Mouse (Mus musculus) limb, embryonic 12.5 days (tissue): Measurements from ENCODE around the gene Rdm1. TPM values are rescaled to one million over a fixed set of nuclear protein-coding genes. Genes with fewer than 3 reads are reported as not detected.
"Not testable (repeated sequence)": the region's sequence is repeated elsewhere in the genome, so short reads cannot be mapped to it uniquely, and the experiment has no call there.

Experiments
- ATAC-seq: fragments of 200-750 bp; cut with Nextera tagmentation; 2 replicates; pipeline ENCODE4 v1.8.0; 2017; ENCODE audit warnings: low read depth, moderate TSS enrichment; ENCODE audit not compliant: insufficient number of reproducible peaks, insufficient read depth, low FRiP score, low TSS enrichment
- H3K27ac ChIP-seq: fragments of 300-500 bp; sonication (generic); 2 replicates; pipeline ENCODE4 v1.5.1; 2016; ENCODE audit warnings: mild to moderate bottlenecking, moderate library complexity
- H3K27me3 ChIP-seq: fragments of 300-500 bp; sonication (generic); 2 replicates; pipeline ENCODE4 v1.6.1; 2016; ENCODE audit warnings: mild to moderate bottlenecking, moderate library complexity
- H3K36me3 ChIP-seq: fragments of 300-500 bp; sonication (generic); 2 replicates; pipeline ENCODE4 v1.6.1; 2016; ENCODE audit warnings: mild to moderate bottlenecking, moderate library complexity
- H3K4me1 ChIP-seq: fragments of 300-500 bp; sonication (generic); replicated peaks from 2 replicates; pipeline ENCODE4 v1.6.1; 2016
- H3K4me2 ChIP-seq: fragments of 300-500 bp; sonication (generic); 2 replicates; pipeline ENCODE4 v1.6.1; 2016; ENCODE audit warnings: mild to moderate bottlenecking, moderate library complexity
- H3K4me3 ChIP-seq: fragments of 300-500 bp; sonication (generic); replicated peaks from 2 replicates; pipeline ENCODE4 v1.5.1; 2016; ENCODE audit warnings: mild to moderate bottlenecking
- H3K9ac ChIP-seq: fragments of 300-500 bp; sonication (generic); replicated peaks from 2 replicates; pipeline ENCODE4 v1.6.1; 2016; ENCODE audit warnings: mild to moderate bottlenecking, moderate library complexity
- H3K9me3 ChIP-seq: fragments of 300-500 bp; sonication (generic); 2 replicates; pipeline ENCODE4 v1.6.1; 2016; ENCODE audit warnings: mild to moderate bottlenecking, moderate library complexity
- WGBS: fragments of 180-500 bp; shearing (Covaris S2); methylation state at CpG from one replicate; pipeline ENCODE4 v1.1.7; 2016; 5-methylcytosine and 5-hydroxymethylcytosine counted together
- polyA plus RNA-seq: library from polyadenylated mRNA; unstranded; fragments of >200 nt; fragmentation: Nextera tagmentation; extraction: Ambion mirVana; gene quantifications from 2 replicates; pipeline ENCODE4 v1.2.1, GENCODE M21; 2016

Gene Rdm1
- polyA plus RNA-seq = 37.0 and 37.8 TPM in 2 replicates

DNA sequence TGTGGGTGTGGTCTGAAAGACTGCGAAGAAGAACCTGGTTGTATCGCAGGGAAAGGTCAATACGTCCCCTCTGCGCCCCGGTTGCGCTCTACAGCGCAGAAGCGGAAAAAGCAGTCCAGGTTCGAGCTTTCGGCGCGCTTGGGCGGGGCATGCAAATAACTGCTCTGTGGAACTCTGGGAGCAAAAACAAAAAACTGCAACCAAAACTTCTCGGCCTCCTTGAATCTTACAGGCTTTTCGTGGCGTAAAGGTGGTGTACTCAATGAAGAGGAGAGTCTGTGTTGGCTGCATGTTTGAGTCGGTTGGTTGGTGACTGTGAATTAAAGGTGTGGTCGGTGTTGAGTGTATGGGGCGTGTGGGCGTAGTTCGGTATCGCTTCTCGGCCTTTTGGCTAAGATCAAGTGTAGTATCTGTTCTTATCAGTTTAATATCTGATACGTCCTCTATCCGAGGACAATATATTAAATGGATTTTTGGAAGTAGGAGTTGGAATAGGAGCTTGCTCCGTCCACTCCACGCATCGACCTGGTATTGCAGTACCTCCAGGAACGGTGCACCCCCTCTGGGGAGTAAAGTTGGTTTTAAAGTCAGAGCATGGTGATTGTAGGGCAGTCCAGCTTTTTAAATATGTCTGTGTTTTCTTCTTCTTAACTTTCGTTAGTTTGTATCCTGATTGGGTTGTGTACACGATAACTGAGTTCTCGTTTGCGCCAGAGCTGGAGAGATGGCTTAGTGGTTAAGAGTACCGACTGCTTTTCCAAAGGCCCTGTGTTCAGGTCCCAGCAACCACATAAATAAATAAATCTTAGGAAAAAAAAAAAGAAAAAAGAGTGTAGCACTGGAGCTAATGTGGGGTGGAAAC lies at the start of gene Rdm1:
Rdm1 (plus strand) TSS at position 201 of the 862 bp plus-strand sequence.
- WGBS = under 1% methylated on average over 34 of the region's 34 CpGs
- ATAC-seq = peak; percentile 93

DNA sequence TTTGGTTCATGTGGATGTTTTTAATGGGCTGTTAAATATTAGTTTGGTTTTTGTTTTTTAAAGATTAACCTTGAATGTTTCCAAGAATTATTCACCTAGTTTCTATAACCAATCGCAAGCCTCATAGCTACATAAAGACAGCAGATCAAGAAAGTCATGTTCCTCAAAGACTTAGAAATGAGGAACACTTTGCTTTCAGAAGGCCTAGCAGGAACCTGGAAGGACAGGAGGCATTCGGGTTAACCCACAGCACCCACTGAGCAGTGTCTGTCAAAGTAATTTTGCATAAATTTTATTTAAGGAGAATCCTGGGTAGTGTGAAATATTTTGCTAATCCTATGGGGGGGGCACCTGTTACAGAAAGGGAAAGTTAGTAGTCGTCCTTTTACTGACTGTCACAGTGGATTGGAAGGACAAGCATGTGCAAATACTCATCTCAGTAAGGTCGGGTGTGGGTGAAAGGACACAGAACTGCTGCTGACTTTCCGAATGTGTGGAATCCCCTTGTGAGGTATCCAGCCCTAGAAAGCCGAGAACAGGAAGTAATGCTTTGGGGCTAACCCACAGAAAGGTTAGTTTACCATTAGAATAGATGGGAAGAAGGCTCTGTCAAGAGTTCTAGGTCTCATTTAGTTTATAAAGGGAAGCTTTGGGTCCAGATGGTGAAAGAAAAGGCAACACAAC lies 45.8 kb upstream of the Rdm1 start:
- Histone ChIP-seq H3K4me1 (peaks cover 9% of the 10 kb centered on the region), H3K4me3 (no peak overlapping the region), H3K4me2 (no peak overlapping the region), H3K27ac (no peak overlapping the region), H3K36me3 (peaks cover 51% of the 10 kb centered on the region), H3K9me3 (no peaks in the 10 kb centered on the region), H3K27me3 (no peaks in the 10 kb centered on the region), H3K9ac (no peak overlapping the region)
- 75% methylated on average over 6 of the region's 6 CpGs for WGBS
- ATAC-seq = no peak

More for the DNA sequence above, at the start of gene Rdm1:
- Histone ChIP-seq H3K27me3 (no peaks in the 10 kb centered on the region), H3K4me2 (peak within 1 kb of the TSS; percentile 64), H3K9me3 (no peaks in the 10 kb centered on the region), H3K4me1 (0 out of 2 replicates have a peak, but pooled peaks cover 2% of the 10 kb centered on the region), H3K36me3 (no peaks in the 10 kb centered on the region), H3K4me3 (peak within 1 kb of the TSS; percentile 50), H3K9ac (peak within 1 kb of the TSS; percentile 76), H3K27ac (peak within 1 kb of the TSS; percentile 99)

DNA sequence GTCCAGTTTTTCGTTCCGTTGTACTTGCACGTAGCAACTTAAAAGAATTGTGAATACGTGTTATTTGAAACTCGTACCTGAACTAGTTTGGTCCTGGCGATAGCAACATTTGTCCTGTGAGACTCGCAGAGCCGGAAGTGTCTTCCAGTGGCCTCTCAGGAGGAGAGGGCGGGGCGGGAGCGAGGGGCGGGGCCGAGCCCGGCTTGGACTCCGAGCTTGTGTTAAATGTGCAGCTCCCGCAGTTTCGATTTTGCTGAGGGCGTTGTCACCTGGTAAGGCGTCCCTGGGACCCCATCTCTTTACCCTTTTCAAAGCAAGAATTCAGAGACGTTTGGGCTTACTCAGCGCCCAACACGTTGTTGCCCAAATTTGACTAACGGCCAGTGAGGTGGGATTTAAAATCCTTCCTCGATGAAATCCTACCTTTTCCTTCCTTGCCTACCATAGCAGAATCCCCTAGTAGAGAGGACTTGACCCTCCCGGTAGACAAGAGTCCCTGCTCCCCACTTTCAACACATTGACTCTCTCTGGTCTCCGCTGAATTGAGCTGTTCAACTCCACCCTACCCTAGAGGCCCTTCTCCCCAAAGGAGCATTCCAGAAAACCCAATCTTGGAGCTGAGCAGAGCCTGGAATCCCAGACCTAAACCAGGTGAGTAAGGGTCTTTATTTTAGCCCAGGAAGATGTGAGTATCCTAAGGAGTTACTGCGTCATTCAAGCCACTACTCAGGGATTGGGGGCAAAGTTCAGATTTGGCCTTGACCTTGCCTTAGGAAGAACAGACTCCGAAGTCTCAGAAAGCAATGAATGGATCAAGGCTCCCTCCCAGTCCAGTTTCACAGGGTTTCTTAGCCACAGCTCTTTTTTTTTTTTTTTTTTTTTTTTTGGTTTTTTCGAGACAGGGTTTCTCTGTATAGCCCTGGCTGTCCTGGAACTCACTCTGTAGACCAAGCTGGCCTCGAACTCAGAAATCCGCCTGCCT lies 44.6 kb upstream of the Rdm1 start, which contains the start of gene Tmem106a:
Tmem106a (plus strand) TSS at position 189 of the 982 bp plus-strand sequence.
- no peak for ATAC-seq
- H3K4me1 ChIP-seq = peaks cover 9% of the 10 kb centered on the region
- H3K27me3 ChIP-seq = no peaks in the 10 kb centered on the region
- peak within 1 kb of the TSS; percentile 52 for H3K9ac ChIP-seq
- H3K9me3 ChIP-seq = no peaks in the 10 kb centered on the region
- peak within 1 kb of the TSS; percentile 59 for H3K4me2 ChIP-seq
- H3K27ac ChIP-seq = no peak within 1 kb of the TSS
- H3K36me3 ChIP-seq = peaks cover 43% of the 10 kb centered on the region
- H3K4me3 ChIP-seq = peak within 1 kb of the TSS; percentile 39
- WGBS = 19% methylated on average over 30 of the region's 31 CpGs

DNA sequence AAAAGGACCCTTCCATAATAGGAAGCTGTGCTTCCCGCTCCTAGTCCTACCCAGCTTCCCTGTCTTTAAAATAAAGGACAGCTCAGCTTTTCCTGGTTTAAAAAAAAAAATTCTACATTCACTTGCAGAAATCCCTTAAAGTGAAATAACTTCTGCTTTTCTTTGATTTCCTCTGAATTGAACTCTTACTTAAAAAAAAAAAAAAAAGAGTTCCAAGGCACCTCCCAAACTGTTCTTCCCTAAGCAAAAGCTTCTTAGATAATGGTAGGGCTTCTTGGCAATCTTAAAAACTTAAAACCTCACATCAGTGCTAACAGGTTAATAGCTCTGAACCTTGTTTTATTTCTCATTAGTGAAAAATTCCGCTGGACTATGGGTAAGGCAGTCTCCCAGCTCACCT lies 43.8 kb upstream of the Rdm1 start:
- H3K4me3 ChIP-seq = no peak overlapping the region
- no peak overlapping the region for H3K27ac ChIP-seq
- no peak overlapping the region for H3K9ac ChIP-seq
- H3K4me2 ChIP-seq = no peak overlapping the region
- no peak for ATAC-seq
- WGBS = 84% methylated on average over 2 of the region's 2 CpGs
- peaks cover 35% of the 10 kb centered on the region for H3K36me3 ChIP-seq
- no peaks in the 10 kb centered on the region for H3K9me3 ChIP-seq
- no peaks in the 10 kb centered on the region for H3K27me3 ChIP-seq
- peaks cover 9% of the 10 kb centered on the region for H3K4me1 ChIP-seq

DNA sequence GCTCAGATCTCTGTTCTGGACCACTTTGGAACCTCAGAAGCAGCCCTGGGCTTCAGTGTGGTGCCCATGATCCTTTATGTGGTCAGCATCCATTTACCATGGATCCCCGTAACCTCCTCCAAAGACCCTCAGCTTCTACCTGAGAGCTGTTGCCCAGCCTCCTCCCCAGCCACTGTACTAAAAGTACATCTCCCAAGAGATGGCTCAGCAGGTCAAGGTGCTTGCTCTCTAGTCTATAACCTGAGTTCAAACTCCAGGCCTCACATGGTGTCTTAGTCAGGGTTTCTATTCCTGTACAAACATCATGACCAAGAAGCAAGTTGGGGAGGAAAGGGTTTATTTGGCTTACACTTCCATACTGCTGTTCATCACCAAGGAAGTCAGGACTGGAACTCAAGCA lies 42.0 kb upstream of the Rdm1 start:
- not testable (repeated sequence) for H3K9ac ChIP-seq, H3K27me3 ChIP-seq, H3K27ac ChIP-seq, ATAC-seq, H3K4me2 ChIP-seq, H3K4me3 ChIP-seq, H3K9me3 ChIP-seq, H3K4me1 ChIP-seq
- peaks cover 17% of the 10 kb centered on the region for H3K36me3 ChIP-seq
- WGBS = 93% methylated on average over 1 of the region's 1 CpGs

DNA sequence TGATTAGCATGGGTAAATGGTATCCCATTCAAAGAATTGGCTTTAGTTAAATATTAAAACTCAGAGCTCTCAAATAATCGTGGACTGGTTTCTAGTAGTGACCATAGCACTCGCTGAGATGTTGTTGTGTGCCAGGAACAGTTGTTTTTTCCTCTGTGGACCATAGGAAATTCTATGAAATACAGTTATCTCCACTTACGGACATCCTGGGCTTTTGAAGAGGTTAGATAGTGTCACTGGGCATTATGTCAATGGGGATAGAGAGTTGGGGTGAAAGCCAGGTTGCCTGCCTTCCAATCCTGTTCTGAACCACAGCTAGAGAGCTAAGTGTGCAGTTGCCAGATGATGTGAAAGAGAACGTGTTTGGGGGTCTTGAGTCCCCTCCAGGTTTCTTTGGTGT lies 41.2 kb upstream of the Rdm1 start:
- Histone ChIP-seq H3K4me3 (no peak overlapping the region), H3K36me3 (peaks cover 9% of the 10 kb centered on the region), H3K9ac (no peak overlapping the region), H3K4me2 (no peak overlapping the region), H3K4me1 (peaks cover 9% of the 10 kb centered on the region), H3K27ac (no peak overlapping the region), H3K27me3 (no peaks in the 10 kb centered on the region), H3K9me3 (no peaks in the 10 kb centered on the region)
- ATAC-seq = no peak
- 84% methylated on average over 4 of the region's 4 CpGs for WGBS

DNA sequence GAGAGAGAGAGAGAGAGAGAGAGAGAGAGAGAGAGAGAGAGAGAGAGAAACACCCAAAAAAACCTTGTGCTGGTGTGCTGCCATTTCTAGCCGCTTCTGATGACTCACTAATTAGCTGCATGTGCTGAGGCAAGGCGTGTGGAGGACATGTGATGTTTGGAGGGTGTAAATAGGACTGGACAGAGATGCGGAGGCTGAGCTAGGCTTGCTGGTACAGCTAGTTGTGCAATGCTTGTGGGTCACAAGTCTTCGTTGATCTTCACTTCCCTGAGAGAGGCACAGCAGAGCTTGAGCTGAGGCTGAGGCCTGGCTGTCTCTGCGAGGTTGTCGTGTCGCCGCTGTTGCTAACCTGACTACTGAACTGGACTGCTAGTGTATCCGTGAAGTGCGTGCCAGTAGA lies 39.3 kb upstream of the Rdm1 start:
- 85% methylated on average over 10 of the region's 10 CpGs for WGBS
- Histone ChIP-seq H3K9ac (no peak overlapping the region), H3K36me3 (peaks cover 4% of the 10 kb centered on the region; the same call in 1 of the 2 replicates), H3K4me1 (no peaks in the 10 kb centered on the region), H3K9me3 (no peaks in the 10 kb centered on the region), H3K27me3 (no peaks in the 10 kb centered on the region), H3K4me3 (no peak overlapping the region), H3K4me2 (no peak overlapping the region), H3K27ac (no peak overlapping the region)
- no peak for ATAC-seq

DNA sequence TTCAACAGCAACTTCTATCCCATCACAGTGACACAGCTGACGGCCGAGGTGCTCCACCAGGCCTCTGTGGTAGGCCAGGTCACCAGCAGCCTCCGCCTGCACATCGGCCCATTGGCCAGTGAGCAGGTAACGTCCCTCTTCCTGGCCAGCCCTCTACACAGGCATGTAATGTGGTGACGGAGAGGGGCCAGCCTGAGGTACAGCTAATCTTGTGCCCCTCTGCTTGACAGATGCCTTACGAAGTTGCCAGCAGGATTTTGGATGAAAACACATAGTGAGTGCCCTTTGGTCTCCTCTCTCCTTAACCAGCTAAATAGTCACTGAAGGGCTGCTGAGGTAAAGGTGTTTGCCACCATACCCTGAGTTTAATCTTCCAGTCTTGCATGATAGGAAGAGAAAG lies 38.1 kb upstream of the Rdm1 start:
- Histone ChIP-seq H3K9me3 (no peaks in the 10 kb centered on the region), H3K27me3 (no peaks in the 10 kb centered on the region), H3K4me2 (no peak overlapping the region), H3K27ac (no peak overlapping the region), H3K4me1 (0 out of 2 replicates have a peak, but pooled peaks cover 3% of the 10 kb centered on the region), H3K9ac (no peak overlapping the region), H3K4me3 (no peak overlapping the region), H3K36me3 (peaks cover 4% of the 10 kb centered on the region; the same call in 1 of the 2 replicates)
- WGBS = 86% methylated on average over 7 of the region's 7 CpGs
- no peak for ATAC-seq

DNA sequence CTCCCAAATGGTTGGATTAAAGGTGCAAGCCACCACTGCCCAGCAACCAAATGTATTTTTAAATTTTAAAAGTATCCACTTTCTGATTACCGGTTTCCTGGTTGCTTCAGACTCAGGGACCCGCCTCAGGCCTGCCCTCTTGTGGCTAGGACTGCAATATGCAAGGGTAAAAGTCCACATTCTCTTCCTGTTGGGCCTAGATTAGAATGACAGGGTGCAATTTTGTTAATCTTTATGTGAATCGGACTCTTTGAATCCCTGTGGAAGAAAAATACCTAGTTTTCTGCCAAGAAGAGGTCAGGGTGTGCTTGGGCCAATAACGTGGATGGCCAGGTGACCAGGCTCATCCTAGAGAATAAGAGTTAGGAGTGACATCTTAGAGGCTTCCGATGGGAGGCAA lies 37.6 kb upstream of the Rdm1 start:
- ATAC-seq = no peak
- Histone ChIP-seq H3K9me3 (no peaks in the 10 kb centered on the region), H3K9ac (no peak overlapping the region), H3K4me3 (no peak overlapping the region), H3K36me3 (peaks cover 4% of the 10 kb centered on the region; the same call in 1 of the 2 replicates), H3K27me3 (no peaks in the 10 kb centered on the region), H3K4me2 (no peak overlapping the region), H3K27ac (no peak overlapping the region), H3K4me1 (0 out of 2 replicates have a peak, but pooled peaks cover 3% of the 10 kb centered on the region)
- 33% methylated on average over 5 of the region's 5 CpGs for WGBS

DNA sequence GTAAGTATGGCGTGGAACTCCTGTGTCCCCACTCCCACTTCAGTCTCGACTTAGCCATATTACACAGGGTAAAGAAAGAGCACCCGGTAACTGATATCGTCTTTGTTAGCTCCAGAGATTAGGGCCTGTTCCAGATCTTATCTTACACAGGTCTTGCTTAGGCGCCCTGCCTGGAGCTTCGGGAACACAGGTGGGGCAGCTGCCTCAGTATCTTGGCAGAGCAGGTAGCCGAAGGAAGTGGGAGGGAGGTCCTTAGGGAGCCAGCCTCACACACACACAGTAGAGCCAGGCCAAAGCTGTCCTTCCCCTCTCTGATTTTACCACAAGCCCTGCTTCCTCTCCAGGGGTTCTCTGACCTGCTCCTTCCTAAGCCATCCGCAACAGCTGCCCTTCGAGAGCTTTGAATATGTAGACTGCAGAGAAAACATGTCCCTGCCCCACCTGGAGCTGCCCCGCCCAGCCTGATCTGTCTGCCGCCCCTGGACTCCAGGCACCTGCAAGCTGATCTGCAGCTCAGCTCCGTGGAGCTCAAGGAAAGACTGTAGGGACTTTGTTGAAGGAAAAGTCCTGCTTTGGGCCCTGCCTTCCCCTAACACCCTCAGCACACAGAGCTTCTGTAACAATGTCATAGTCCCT lies 36.9 kb upstream of the Rdm1 start:
- Histone ChIP-seq H3K9ac (no peak overlapping the region), H3K9me3 (no peaks in the 10 kb centered on the region), H3K27me3 (no peaks in the 10 kb centered on the region), H3K36me3 (peaks cover 4% of the 10 kb centered on the region; the same call in 1 of the 2 replicates), H3K4me3 (no peak overlapping the region), H3K4me2 (no peak overlapping the region), H3K27ac (no peak overlapping the region), H3K4me1 (0 out of 2 replicates have a peak, but pooled peaks cover 3% of the 10 kb centered on the region)
- no peak for ATAC-seq
- 77% methylated on average over 12 of the region's 12 CpGs for WGBS
